Mouse (Mus musculus): ENCODE measurements at regions not wholly inside any gene's neighbourhood (a gene's known extent, or its start where the extent isn't known, plus 50 kb on each side); places are given as distances from the start of the nearest gene placed in this dataset.
"Not testable (repeated sequence)": the region's sequence is repeated elsewhere in the genome, so short reads cannot be mapped to it uniquely, and the experiment has no call there.

- ATAC-seq (ENCODE audit: low TSS enrichment): 0 out of 2 replicates have a peak, but pooled peaks have one; percentile 2
These were observed 530.2 kb downstream of the Pdcd6ip start for GRCm38 (mm10) chr9:113177918-113178235.

GRCm38 (mm10) chr9:113177181-113177917 is 530.7 kb downstream of the Pdcd6ip start:
- ATAC-seq (ENCODE audit: low TSS enrichment): peak; percentile 68

GRCm38 (mm10) chr9:113171767-113172405 is 536.2 kb downstream of the Pdcd6ip start:
- ATAC-seq (ENCODE audit: low TSS enrichment): peak; percentile 89

- ATAC-seq (ENCODE audit: low TSS enrichment): no peak
These were observed 544.9 kb downstream of the Pdcd6ip start for GRCm38 (mm10) chr9:113162897-113163874.

- no peak for ATAC-seq (ENCODE audit: low TSS enrichment)
These were observed 548.0 kb downstream of the Pdcd6ip start for GRCm38 (mm10) chr9:113160011-113160410.

- ATAC-seq (ENCODE audit: low TSS enrichment): peak; percentile 74
These were observed 550.0 kb downstream of the Pdcd6ip start for GRCm38 (mm10) chr9:113158080-113158479.

- peak; percentile 64; the same call in 1 of the 2 replicates for ATAC-seq (ENCODE audit: low TSS enrichment)
These were observed 550.5 kb downstream of the Pdcd6ip start for GRCm38 (mm10) chr9:113157474-113158076.

- ATAC-seq (ENCODE audit: low TSS enrichment): no peak
These were observed 551.4 kb downstream of the Pdcd6ip start for GRCm38 (mm10) chr9:113156707-113157106.

GRCm38 (mm10) chr9:113149084-113149483 is 559.0 kb downstream of the Pdcd6ip start:
- no peak for ATAC-seq (ENCODE audit: low TSS enrichment)

GRCm38 (mm10) chr9:113146571-113146970 is 561.5 kb downstream of the Pdcd6ip start:
- ATAC-seq (ENCODE audit: low TSS enrichment): no peak

- ATAC-seq (ENCODE audit: low TSS enrichment): no peak
These were observed 563.0 kb downstream of the Pdcd6ip start for GRCm38 (mm10) chr9:113145036-113145435.

- ATAC-seq (ENCODE audit: low TSS enrichment): no peak
These were observed 573.4 kb downstream of the Pdcd6ip start for GRCm38 (mm10) chr9:113134611-113135010.

- ATAC-seq (ENCODE audit: low TSS enrichment): no peak; the same call in 1 of the 2 replicates
These were observed 584.9 kb downstream of the Pdcd6ip start for GRCm38 (mm10) chr9:113123004-113123692.

GRCm38 (mm10) chr9:113122253-113122749 is 585.8 kb downstream of the Pdcd6ip start:
- ATAC-seq (ENCODE audit: low TSS enrichment): no peak

GRCm38 (mm10) chr9:113120385-113120784 is 587.7 kb downstream of the Pdcd6ip start:
- no peak for ATAC-seq (ENCODE audit: low TSS enrichment)

- no peak for ATAC-seq (ENCODE audit: low TSS enrichment)
These were observed 588.3 kb downstream of the Pdcd6ip start for GRCm38 (mm10) chr9:113119721-113120120.

GRCm38 (mm10) chr9:113115576-113115975 is 592.5 kb downstream of the Pdcd6ip start:
- no peak for ATAC-seq (ENCODE audit: low TSS enrichment)

- no peak for ATAC-seq (ENCODE audit: low TSS enrichment)
These were observed 595.3 kb downstream of the Pdcd6ip start for GRCm38 (mm10) chr9:113112753-113113152.

- ATAC-seq (ENCODE audit: low TSS enrichment): no peak
These were observed 606.3 kb downstream of the Pdcd6ip start for GRCm38 (mm10) chr9:113101733-113102132.

- no peak for ATAC-seq (ENCODE audit: low TSS enrichment)
These were observed 607.4 kb downstream of the Pdcd6ip start for GRCm38 (mm10) chr9:113100641-113101040.

GRCm38 (mm10) chr9:113095421-113095820 is 612.6 kb downstream of the Pdcd6ip start:
- ATAC-seq (ENCODE audit: low TSS enrichment): not testable (repeated sequence)

Data from frontal cortex, adult (tissue).